Mouse (Mus musculus): ENCODE data around the gene Krtap27-1.

- TF ChIP-seq HCFC1 (IDR thresholded peaks at IDR 0.05; ENCODE audit: borderline replicate concordance, insufficient read depth, low read length): no peak
- no peak for TF ChIP-seq MAFK (IDR thresholded peaks at IDR 0.05; ENCODE audit: insufficient read depth, low read depth, low read length)
- TF ChIP-seq ZNF384 (IDR thresholded peaks at IDR 0.05; ENCODE audit: low read depth, low read length): no peak
- TF ChIP-seq ZC3H11A (IDR thresholded peaks at IDR 0.05; ENCODE audit: borderline replicate concordance, low read depth, low read length): no peak
These were observed 40.0 kb downstream of the Krtap27-1 start for GRCm38 (mm10) chr16:88631474-88631873.

Measured in ES-E14 (cell line).